Mouse (Mus musculus) olfactory bulb, adult 2 months (tissue): ENCODE data around the gene Cyp2j13.
"Not testable (repeated sequence)": the region's sequence is repeated elsewhere in the genome, so short reads cannot be mapped to it uniquely, and the experiment has no call there.

Source experiments
- CTCF ChIP-seq: fragments of 200-500 bp; IDR thresholded peaks from 2 replicates; pipeline ENCODE4 v1.5.1; 2012; ENCODE audit warnings: low read depth, mild to moderate bottlenecking, low read length, moderate library complexity; ENCODE audit not compliant: insufficient read depth
- POLR2A ChIP-seq: fragments of 200-500 bp; IDR thresholded peaks from 2 replicates; pipeline ENCODE4 v1.6.1; 2012; ENCODE audit warnings: mild to moderate bottlenecking, low read depth, low read length, moderate library complexity; ENCODE audit not compliant: insufficient read depth

DNA sequence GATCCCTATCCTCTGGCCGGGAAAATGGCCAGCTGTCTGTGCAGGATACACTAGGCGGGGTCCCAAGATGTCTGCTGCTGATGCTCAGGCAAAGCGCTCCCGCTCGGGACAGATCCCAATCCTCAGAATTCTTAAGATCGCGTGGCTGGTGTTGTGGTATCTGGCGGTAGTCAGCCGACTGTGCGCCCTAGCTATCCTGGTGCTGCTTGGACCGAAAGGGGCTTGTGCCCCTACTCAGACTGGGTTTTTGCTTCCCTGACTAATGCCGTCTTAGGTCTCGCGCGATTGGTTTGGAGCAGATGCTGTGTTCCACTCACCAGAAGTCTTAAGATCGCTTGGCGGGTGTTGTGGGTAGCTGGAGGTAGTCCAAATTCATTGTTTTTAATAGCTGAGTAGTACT lies 95.1 kb downstream of the Cyp2j13 start:
- TF ChIP-seq POLR2A, CTCF: not testable (repeated sequence)
